Mouse (Mus musculus) ES-Bruce4 (cell line): ENCODE measurements at regions not wholly inside any gene's neighbourhood (a gene's known extent, or its start where the extent isn't known, plus 50 kb on each side); places are given as distances from the start of the nearest gene placed in this dataset.

ENCODE experiments used
- CTCF ChIP-seq: IDR thresholded peaks from one replicate; pipeline ENCODE4 v1.8.1; 2011; ENCODE audit warnings: low read depth, low read length
- POLR2A ChIP-seq: IDR thresholded peaks from one replicate; pipeline ENCODE4 v1.8.1; 2011; ENCODE audit warnings: low read length; ENCODE audit not compliant: insufficient read depth

DNA sequence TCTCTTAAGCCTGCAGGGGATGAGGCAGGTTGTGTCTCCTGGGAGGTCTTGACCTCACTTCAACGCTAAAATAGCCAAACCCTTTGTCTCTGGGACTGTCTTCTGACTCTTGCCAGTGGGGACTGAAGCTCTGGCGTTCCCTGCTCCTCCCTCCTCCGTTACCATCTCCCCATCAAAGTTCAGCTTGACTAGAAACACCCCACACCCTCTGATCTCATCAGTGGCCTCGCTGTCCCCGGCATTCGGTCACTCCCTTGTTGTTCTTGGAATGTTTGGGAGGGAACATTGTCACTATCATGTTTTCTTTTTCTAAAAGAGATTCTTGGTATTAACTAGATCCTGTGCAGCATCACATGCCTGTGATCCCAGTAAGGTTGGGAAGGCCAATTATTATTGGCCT is 54.6 kb upstream of the Slc35c1 start:
- TF ChIP-seq POLR2A = no peak
- no peak for TF ChIP-seq CTCF
